Mouse (Mus musculus): ENCODE results near the gene Myo6.
A peak's percentile ranks its signal among the peaks of the same experiment; 100 is the strongest.
"Not testable (repeated sequence)": the region's sequence is repeated elsewhere in the genome, so short reads cannot be mapped to it uniquely, and the experiment has no call there.

The Myo6 gene

GRCm38 (mm10) chr9:80296086-80296485 lies 131.3 kb downstream of the Myo6 start:
- DNase-seq (ENCODE audit: low read depth, low spot score), result no peak

GRCm38 (mm10) chr9:80299031-80299430 lies 134.2 kb downstream of the Myo6 start:
- DNase-seq (ENCODE audit: low read depth, low spot score), result no peak

- DNase-seq (ENCODE audit: low read depth, low spot score), result no peak
Observed at GRCm38 (mm10) chr9:80303518-80303917, 138.7 kb downstream of the Myo6 start.

- no peak for DNase-seq (ENCODE audit: low read depth, low spot score)
Observed at GRCm38 (mm10) chr9:80306390-80306789, 141.6 kb downstream of the Myo6 start.

- DNase-seq (ENCODE audit: low read depth, low spot score), result peak; percentile 6
Observed at GRCm38 (mm10) chr9:80306853-80307252, 142.0 kb downstream of the Myo6 start.

GRCm38 (mm10) chr9:80307629-80308028 lies 142.8 kb downstream of the Myo6 start:
- no peak for DNase-seq (ENCODE audit: low read depth, low spot score)

GRCm38 (mm10) chr9:80313610-80314009 lies 148.8 kb downstream of the Myo6 start:
- no peak for DNase-seq (ENCODE audit: low read depth, low spot score)

- no peak for DNase-seq (ENCODE audit: low read depth, low spot score)
Observed at GRCm38 (mm10) chr9:80315922-80316321, 151.1 kb downstream of the Myo6 start.

GRCm38 (mm10) chr9:80318027-80318426 lies 153.2 kb downstream of the Myo6 start:
- DNase-seq (ENCODE audit: low read depth, low spot score), result no peak

GRCm38 (mm10) chr9:80321051-80321887 lies 156.4 kb downstream of the Myo6 start:
- DNase-seq (ENCODE audit: low read depth, low spot score), result not testable (repeated sequence)

GRCm38 (mm10) chr9:80332153-80332552 lies 167.3 kb downstream of the Myo6 start:
- peak; percentile 80 for DNase-seq (ENCODE audit: low read depth, low spot score)

GRCm38 (mm10) chr9:80333466-80333865 lies 168.6 kb downstream of the Myo6 start:
- DNase-seq (ENCODE audit: low read depth, low spot score), result no peak

- no peak for DNase-seq (ENCODE audit: low read depth, low spot score)
Observed at GRCm38 (mm10) chr9:80333998-80334605, 169.3 kb downstream of the Myo6 start.

- DNase-seq (ENCODE audit: low read depth, low spot score), result no peak
Observed at GRCm38 (mm10) chr9:80335660-80336357, 171.0 kb downstream of the Myo6 start.

GRCm38 (mm10) chr9:80338026-80338425 lies 173.2 kb downstream of the Myo6 start:
- no peak for DNase-seq (ENCODE audit: low read depth, low spot score)

- DNase-seq (ENCODE audit: low read depth, low spot score), result no peak
Observed at GRCm38 (mm10) chr9:80340927-80341326, 176.1 kb downstream of the Myo6 start.

GRCm38 (mm10) chr9:80341756-80342155 lies 176.9 kb downstream of the Myo6 start:
- no peak for DNase-seq (ENCODE audit: low read depth, low spot score)

GRCm38 (mm10) chr9:80342520-80342919 lies 177.7 kb downstream of the Myo6 start:
- no peak for DNase-seq (ENCODE audit: low read depth, low spot score)

GRCm38 (mm10) chr9:80344451-80345000 lies 179.7 kb downstream of the Myo6 start:
- no peak for DNase-seq (ENCODE audit: low read depth, low spot score)

GRCm38 (mm10) chr9:80351295-80351677 lies 186.5 kb downstream of the Myo6 start:
- DNase-seq (ENCODE audit: low read depth, low spot score), result no peak

GRCm38 (mm10) chr9:80351678-80352331 lies 187.0 kb downstream of the Myo6 start:
- DNase-seq (ENCODE audit: low read depth, low spot score), result peak; percentile 30

- DNase-seq (ENCODE audit: low read depth, low spot score), result no peak
Observed at GRCm38 (mm10) chr9:80360063-80360462, 195.2 kb downstream of the Myo6 start.
